Comparison of ENCODE assay signal across 9 mouse cellular contexts in the genomic region with DNA sequence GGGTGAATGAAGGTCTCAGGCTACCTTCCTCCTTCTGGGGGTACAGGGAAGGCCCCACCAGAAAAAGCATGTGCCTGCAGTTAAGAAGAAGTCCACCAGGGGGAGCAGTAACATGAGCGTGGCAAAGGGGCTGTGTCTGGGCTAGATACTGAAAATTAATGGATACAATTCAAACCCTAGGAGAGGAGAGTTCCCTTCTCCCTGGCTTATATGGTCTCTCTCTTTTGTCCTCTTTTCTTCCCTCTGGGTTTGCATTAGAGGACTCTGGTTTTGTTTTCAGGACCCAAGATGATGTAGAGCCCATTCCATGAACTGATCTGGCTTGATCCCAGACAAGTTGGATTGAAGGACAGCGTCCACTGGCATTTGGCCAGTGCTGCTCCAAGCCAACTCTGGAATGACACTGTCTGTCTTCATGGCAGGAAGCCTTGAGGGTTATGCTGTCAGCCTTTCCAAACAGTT.
DNase-seq lines count a peak whose midpoint lies in the region; ATAC-seq and TF ChIP-seq lines count a peak whose summit lies in the region.
"Had no signal": no experiment of that assay in that cellular context is flagged by ENCODE, and none has a peak within 500 bp of the region (broad histone marks: within the 10 kb centered on the region; RNA-seq: fewer than 3 reads in every experiment).

No protein-coding gene starts in this region.

- no peaks in the 10 kb centered on the region for H3K36me3 ChIP-seq in kidney, postnatal 0 days (ENCODE audit: insufficient read depth, low read length)
- H3K36me3 ChIP-seq: embryonic facial prominence, embryonic 15.5 days had no signal

- H3K4me3 ChIP-seq in gastrocnemius, adult 2 months, result no peak overlapping the region
- no peak overlapping the region for H3K4me3 ChIP-seq in kidney, postnatal 0 days (replicated peaks; ENCODE audit: low read depth, low read length)
- H3K4me3 ChIP-seq in lung, adult 2 months (replicated peaks; ENCODE audit: extremely low read depth, low read depth, low read length), result no peak overlapping the region
- H3K4me3 ChIP-seq: embryonic facial prominence, embryonic 15.5 days had no signal

- peak overlapping the region; percentile 29; the same call in 1 of the 2 replicates for H3K27ac ChIP-seq in gastrocnemius, adult 2 months
- no peak overlapping the region for H3K27ac ChIP-seq in kidney, postnatal 0 days
- H3K27ac ChIP-seq: embryonic facial prominence, embryonic 15.5 days had no signal

- H3K4me1 ChIP-seq in kidney, postnatal 0 days (replicated peaks; ENCODE audit: insufficient read depth, low read length), result no peaks in the 10 kb centered on the region
- H3K4me1 ChIP-seq in lung, adult 2 months (ENCODE audit: control insufficient read depth, insufficient read depth, low read length), result no peaks in the 10 kb centered on the region
- H3K4me1 ChIP-seq: embryonic facial prominence, embryonic 15.5 days had no signal

- H3K27me3 ChIP-seq in kidney, postnatal 0 days (ENCODE audit: insufficient read depth, low read length), result no peaks in the 10 kb centered on the region
- H3K27me3 ChIP-seq: embryonic facial prominence, embryonic 15.5 days had no signal

- ATAC-seq in kidney, postnatal 0 days (replicated peaks; ENCODE audit: low FRiP score, low read depth), result no peak

- TF ChIP-seq POLR2A in lung, adult 2 months (IDR thresholded peaks at IDR 0.05; ENCODE audit: borderline replicate concordance, extremely low read depth, low read depth, low read length), result no peak

- WGBS in kidney, postnatal 0 days, result 28% methylated on average over 2 of the region's 2 CpGs
- WGBS in lung, adult 2 months, result 21% methylated on average over 2 of the region's 2 CpGs

- no peaks in the 10 kb centered on the region; the same call in 1 of the 2 replicates for H3K9me3 ChIP-seq in kidney, postnatal 0 days (replicated peaks; ENCODE audit: low read length)
- H3K9me3 ChIP-seq: embryonic facial prominence, embryonic 15.5 days had no signal

- TF ChIP-seq CTCF in gastrocnemius, adult 2 months (IDR thresholded peaks at IDR 0.05), result peak; percentile 93
- peak; percentile 87 for TF ChIP-seq CTCF in kidney, postnatal 0 days (IDR thresholded peaks at IDR 0.05; ENCODE audit: low read depth)
- peak; percentile 79 for TF ChIP-seq CTCF in lung, adult 2 months (IDR thresholded peaks at IDR 0.05; ENCODE audit: insufficient read depth, low read length)

- no peak overlapping the region for H3K9ac ChIP-seq in kidney, postnatal 0 days (ENCODE audit: low read depth, low read length)
- H3K9ac ChIP-seq: embryonic facial prominence, embryonic 15.5 days had no signal

- no peak overlapping the region for H3K4me2 ChIP-seq in kidney, postnatal 0 days (ENCODE audit: low read length)
- H3K4me2 ChIP-seq: embryonic facial prominence, embryonic 15.5 days had no signal

- DNase-seq in spleen, adult 18-20 months, result peak; percentile 7 to 62
- DNase-seq in spleen, adult 12 weeks (ENCODE audit: low spot score), result no peak
- DNase-seq in cerebellum, adult 9-10 months, result peak; percentile 82
- peak; percentile 64 for DNase-seq in gastrocnemius, adult 2 months
- DNase-seq in kidney, postnatal 0 days (ENCODE audit: low spot score), result peak; percentile 81
- peak; percentile 47 for DNase-seq in lung, adult 2 months
- DNase-seq in ovary, postnatal 36 days (ENCODE audit: low spot score), result peak; percentile 42
- DNase-seq in thymus, postnatal 4 days, result peak; percentile 81

- intact Hi-C loops in gastrocnemius, adult 2 months (cut with DNase I), result loop anchor here (10.0 kb wide), 2 partner anchors 191 to 391 kb away; partner anchors contain the start of gene Ust
